Mouse (Mus musculus): ENCODE data around the gene Tcam1.

- TF ChIP-seq GATA1 (IDR thresholded peaks at IDR 0.05; ENCODE audit: borderline replicate concordance, low read length) (no peak), FLI1 (IDR thresholded peaks at IDR 0.05; ENCODE audit: low read length) (no peak)
These were observed 56.0 kb downstream of the Tcam1 start for GRCm38 (mm10) chr11:106332458-106332857.
